Mouse (Mus musculus) lung, adult 2 months (tissue): ENCODE data around the gene Tbcel.

ENCODE experiments used
- CTCF ChIP-seq: fragments of 200-500 bp; IDR thresholded peaks from 2 replicates; pipeline ENCODE4 v1.5.1; 2011; ENCODE audit warnings: mild to moderate bottlenecking, low read length, control low read depth; ENCODE audit not compliant: insufficient read depth
- POLR2A ChIP-seq: fragments of 200-500 bp; IDR thresholded peaks from 2 replicates; pipeline ENCODE4 v1.6.1; 2011; ENCODE audit warnings: low read depth, mild to moderate bottlenecking, control low read depth, low read length, borderline replicate concordance; ENCODE audit errors: extremely low read depth

DNA sequence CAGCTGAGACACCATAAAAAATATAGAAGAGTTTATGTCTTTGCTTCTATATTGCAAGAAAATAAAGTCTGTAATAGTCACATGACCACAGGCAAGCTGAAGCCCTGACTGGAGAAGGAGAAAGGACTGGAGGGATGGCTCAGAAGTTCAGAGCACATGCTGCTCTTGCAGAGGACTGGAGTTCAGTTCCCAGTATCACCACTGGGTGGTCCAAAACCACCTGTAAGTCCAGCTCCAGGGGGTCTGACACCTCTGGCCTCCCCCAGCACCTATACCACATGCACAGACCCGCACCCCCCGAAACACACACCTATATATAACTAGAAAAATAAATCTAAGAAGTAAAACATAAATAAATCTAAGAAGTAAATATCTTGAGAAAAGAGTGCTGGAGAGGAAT lies 75.5 kb downstream of the Tbcel start:
- TF ChIP-seq POLR2A (no peak), CTCF (0 out of 2 replicates have a peak, but pooled peaks have one; percentile 13)
